11 mouse cellular contexts compared by ENCODE assay signal in the genomic region with DNA sequence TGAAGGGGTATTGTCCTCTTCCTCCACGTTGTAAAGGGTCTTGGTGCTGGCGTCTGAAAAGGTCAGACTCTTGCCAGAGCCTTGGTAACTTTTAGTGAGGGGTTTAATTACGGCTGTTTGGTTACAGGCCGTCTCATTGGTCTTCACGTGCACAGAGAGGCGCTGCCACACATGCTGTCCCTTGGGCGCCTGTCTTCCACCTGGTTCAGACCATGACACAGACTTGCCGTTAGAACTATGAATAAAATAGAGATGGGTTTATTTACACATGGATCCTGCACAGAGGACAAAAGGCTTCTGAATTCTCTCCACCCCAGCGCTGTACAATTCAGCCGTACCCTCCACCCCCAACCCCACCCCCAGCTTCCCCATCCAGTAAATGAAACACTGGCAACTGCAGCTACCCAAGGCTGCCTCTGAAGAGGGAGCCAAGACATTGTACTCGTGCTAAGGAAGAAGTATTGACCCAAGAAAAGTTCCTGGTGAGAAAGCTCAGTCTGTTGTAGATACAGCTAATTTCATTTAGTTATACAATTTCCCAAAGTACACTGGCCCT. TPM values are rescaled to one million over a fixed set of nuclear protein-coding genes. Genes with fewer than 3 reads are reported as not detected.
A peak's percentile ranks its signal among the peaks of the same experiment; 100 is the strongest.
DNase-seq lines count a peak whose midpoint lies in the region; ATAC-seq and TF ChIP-seq lines count a peak whose summit lies in the region.
"Had no signal": no experiment of that assay in that cellular context is flagged by ENCODE, and none has a peak within 500 bp of the region (broad histone marks: within the 10 kb centered on the region; RNA-seq: fewer than 3 reads in every experiment).

No protein-coding gene starts in this region.

- no peak overlapping the region for H3K9ac ChIP-seq in heart, embryonic 16.5 days (ENCODE audit: low read length)
- H3K9ac ChIP-seq in embryonic facial prominence, embryonic 13.5 days = peak overlapping the region; percentile 66; the same call in 1 of the 2 replicates
- H3K9ac ChIP-seq in intestine, embryonic 15.5 days = no peak overlapping the region
- H3K9ac ChIP-seq in midbrain, postnatal 0 days (replicated peaks; ENCODE audit: low read length, poor library complexity, severe bottlenecking) = no peak overlapping the region

- H3K27ac ChIP-seq in heart, embryonic 16.5 days (ENCODE audit: low read length) = no peak overlapping the region
- H3K27ac ChIP-seq in embryonic facial prominence, embryonic 13.5 days = no peak overlapping the region
- H3K27ac ChIP-seq in intestine, embryonic 15.5 days = no peak overlapping the region
- H3K27ac ChIP-seq in midbrain, postnatal 0 days (ENCODE audit: low read depth, low read length) = no peak overlapping the region

- 22% methylated on average over 11 of the region's 11 CpGs for WGBS in heart, embryonic 16.5 days
- 16% methylated on average over 11 of the region's 11 CpGs for WGBS in embryonic facial prominence, embryonic 13.5 days
- WGBS in intestine, embryonic 15.5 days = 21% methylated on average over 11 of the region's 11 CpGs
- WGBS in midbrain, postnatal 0 days = 10% methylated on average over 11 of the region's 11 CpGs

- H3K36me3 ChIP-seq in heart, embryonic 16.5 days (ENCODE audit: control insufficient read depth, insufficient read depth) = no peaks in the 10 kb centered on the region
- no peaks in the 10 kb centered on the region for H3K36me3 ChIP-seq in embryonic facial prominence, embryonic 13.5 days
- H3K36me3 ChIP-seq in intestine, embryonic 15.5 days = no peaks in the 10 kb centered on the region
- H3K36me3 ChIP-seq in midbrain, postnatal 0 days (ENCODE audit: insufficient read depth, low read length) = no peaks in the 10 kb centered on the region

- no peaks in the 10 kb centered on the region for H3K4me1 ChIP-seq in heart, embryonic 16.5 days (ENCODE audit: control insufficient read depth, insufficient read depth, low read length)
- peaks cover 11% of the 10 kb centered on the region for H3K4me1 ChIP-seq in embryonic facial prominence, embryonic 13.5 days
- H3K4me1 ChIP-seq in intestine, embryonic 15.5 days (replicated peaks) = no peaks in the 10 kb centered on the region; the same call in 1 of the 2 replicates
- no peaks in the 10 kb centered on the region for H3K4me1 ChIP-seq in midbrain, postnatal 0 days (ENCODE audit: insufficient read depth, low read length)

- intact Hi-C loops in heart, postnatal 36 days (cut with DNase I) = no loop called here

- no peak for ATAC-seq in heart, embryonic 16.5 days (replicated peaks; ENCODE audit: extremely low read depth, insufficient read depth, low FRiP score)
- ATAC-seq in embryonic facial prominence, embryonic 13.5 days (ENCODE audit: insufficient number of reproducible peaks, insufficient read depth, low FRiP score, low TSS enrichment, low read depth) = no peak
- ATAC-seq in intestine, embryonic 15.5 days = no peak; the same call in 1 of the 2 replicates
- ATAC-seq in midbrain, postnatal 0 days (ENCODE audit: low FRiP score) = no peak; the same call in 1 of the 2 replicates

- TF ChIP-seq CTCF in midbrain, postnatal 0 days (IDR thresholded peaks at IDR 0.05) = no peak

- H3K27me3 ChIP-seq in heart, embryonic 16.5 days (ENCODE audit: control insufficient read depth, insufficient read depth, low read length) = no peaks in the 10 kb centered on the region; the same call in 1 of the 2 replicates
- H3K27me3 ChIP-seq in embryonic facial prominence, embryonic 13.5 days = peaks cover 26% of the 10 kb centered on the region
- H3K27me3 ChIP-seq in intestine, embryonic 15.5 days (replicated peaks) = peaks cover 4% of the 10 kb centered on the region
- H3K27me3 ChIP-seq in midbrain, postnatal 0 days (ENCODE audit: insufficient read depth, low read length) = no peaks in the 10 kb centered on the region

- DNase-seq in heart, postnatal 36 days = no peak
- DNase-seq in midbrain, postnatal 0 days (ENCODE audit: low spot score) = no peak
- no peak for DNase-seq in right cerebral cortex, postnatal 36 days (ENCODE audit: low spot score in 2 of 2)
- no peak for DNase-seq in layer of hippocampus, postnatal 14 days (ENCODE audit: low spot score in 2 of 2)
- no peak for DNase-seq in left cerebral cortex, adult 9 months (ENCODE audit: low spot score in 2 of 2)

- peak overlapping the region; percentile 80 for H3K4me2 ChIP-seq in heart, embryonic 16.5 days (ENCODE audit: low read depth, low read length)
- H3K4me2 ChIP-seq in embryonic facial prominence, embryonic 13.5 days = peak overlapping the region; percentile 94
- peak overlapping the region; percentile 84 for H3K4me2 ChIP-seq in intestine, embryonic 15.5 days (replicated peaks)
- H3K4me2 ChIP-seq in midbrain, postnatal 0 days (ENCODE audit: low read depth, low read length, poor library complexity, severe bottlenecking) = peak overlapping the region; percentile 81

- no peaks in the 10 kb centered on the region; the same call in 1 of the 2 replicates for H3K9me3 ChIP-seq in heart, embryonic 16.5 days (replicated peaks; ENCODE audit: control insufficient read depth, low read length)
- H3K9me3 ChIP-seq in embryonic facial prominence, embryonic 13.5 days = no peaks in the 10 kb centered on the region
- H3K9me3 ChIP-seq in intestine, embryonic 15.5 days = no peaks in the 10 kb centered on the region
- no peaks in the 10 kb centered on the region for H3K9me3 ChIP-seq in midbrain, postnatal 0 days (ENCODE audit: low read length)

- H3K4me3 ChIP-seq in heart, embryonic 16.5 days (ENCODE audit: low read length) = peak overlapping the region; percentile 51
- peak overlapping the region; percentile 47 for H3K4me3 ChIP-seq in embryonic facial prominence, embryonic 13.5 days
- H3K4me3 ChIP-seq in intestine, embryonic 15.5 days (replicated peaks) = peak overlapping the region; percentile 35
- H3K4me3 ChIP-seq in midbrain, postnatal 0 days (ENCODE audit: low read depth, low read length) = peak overlapping the region; percentile 47

RNA-seq across cellular contexts. Expression of a gene that starts 8.6 kb away (rescaled TPM):
- polyA plus RNA-seq in heart, embryonic 16.5 days (2015; fragmentation: Nextera tagmentation; extraction: Ambion mirVana) = not detected in 2 replicates
- total RNA-seq in heart, postnatal 36 days (2021) = not detected
- polyA plus RNA-seq in embryonic facial prominence, embryonic 13.5 days (2015; fragmentation: Nextera tagmentation; extraction: Ambion mirVana) = not detected in 2 replicates
- not detected in 2 replicates for polyA plus RNA-seq in intestine, embryonic 15.5 days (2015; fragmentation: Nextera tagmentation; extraction: Ambion mirVana)
- not detected in 2 replicates for total RNA-seq in midbrain, postnatal 0 days (2014; rRNA removed)
- polyA plus RNA-seq in midbrain, postnatal 0 days (2015; fragmentation: Nextera tagmentation; extraction: Ambion mirVana) = not detected in 2 replicates
- not detected for total RNA-seq in layer of hippocampus, postnatal 14 days (2021)
- total RNA-seq: CH12.LX had no signal
- polyA plus RNA-seq: gonadal fat pad, adult 2 months; testis, adult 2 months had no signal
